Mouse (Mus musculus): ENCODE results near the gene Gm20388.

Gm20388 gene

DNA sequence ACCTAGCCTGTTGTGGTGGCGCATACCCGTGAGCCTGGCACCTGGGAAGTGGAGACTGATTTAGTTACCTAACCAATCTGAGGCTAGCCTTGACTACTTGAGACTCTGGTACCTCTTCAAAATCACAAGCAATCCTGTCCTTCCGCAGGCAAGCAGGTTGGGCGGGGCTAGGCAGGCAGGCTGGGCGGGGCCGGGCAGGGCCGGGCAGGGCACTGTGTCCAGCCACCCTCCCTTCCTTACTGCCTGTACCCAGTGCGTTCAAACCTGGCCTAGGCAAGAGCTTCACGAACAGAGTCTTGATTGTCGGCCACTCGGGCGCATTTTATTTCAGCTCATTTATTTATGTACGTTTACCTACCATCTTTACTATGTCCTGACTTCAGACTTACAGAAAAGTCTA is 2949.2 kb downstream of the Gm20388 start:
- no peak for DNase-seq (ENCODE audit: low spot score in 2 of 2)

DNA sequence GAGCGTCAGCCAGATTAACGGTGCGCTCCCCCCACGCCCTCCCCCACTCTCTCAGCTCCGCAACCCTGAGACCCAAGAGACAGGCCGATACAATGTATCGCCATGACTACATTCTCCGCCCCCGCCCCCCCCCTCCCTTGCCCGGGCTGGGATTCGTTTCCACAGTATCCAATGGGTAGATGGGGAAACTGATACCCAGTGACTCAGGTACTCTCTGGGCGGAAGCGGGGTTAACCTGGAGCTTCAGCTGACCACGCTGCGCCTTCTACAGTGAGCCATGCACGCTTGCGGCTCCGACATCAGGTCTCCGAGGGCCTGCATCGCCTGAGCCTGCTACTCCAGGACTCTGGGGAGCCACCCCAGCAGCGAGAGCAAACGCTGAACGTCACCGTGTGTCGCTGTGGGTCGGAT is 2954.1 kb downstream of the Gm20388 start:
- DNase-seq (ENCODE audit: low spot score in 2 of 2): no peak

DNA sequence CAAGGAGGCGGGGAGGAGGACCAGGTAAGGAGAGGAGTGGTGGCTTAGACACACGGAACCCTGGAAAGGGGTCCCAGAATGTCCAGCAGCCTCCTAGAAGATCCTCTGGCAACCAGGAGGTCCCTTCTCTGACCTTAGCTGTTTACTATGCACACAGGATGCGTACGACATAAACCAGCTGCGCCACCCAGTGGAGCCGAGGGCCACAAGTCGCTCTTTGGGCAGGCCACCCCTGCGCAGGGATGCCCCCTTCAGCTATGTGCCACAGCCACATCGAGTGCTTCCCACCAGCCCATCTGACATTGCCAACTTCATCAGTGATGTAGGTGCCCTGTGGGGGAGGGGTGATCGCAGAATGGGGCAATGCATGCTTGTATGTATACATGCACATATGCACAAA is 2954.8 kb downstream of the Gm20388 start:
- DNase-seq (ENCODE audit: low spot score in 2 of 2): no peak

DNA sequence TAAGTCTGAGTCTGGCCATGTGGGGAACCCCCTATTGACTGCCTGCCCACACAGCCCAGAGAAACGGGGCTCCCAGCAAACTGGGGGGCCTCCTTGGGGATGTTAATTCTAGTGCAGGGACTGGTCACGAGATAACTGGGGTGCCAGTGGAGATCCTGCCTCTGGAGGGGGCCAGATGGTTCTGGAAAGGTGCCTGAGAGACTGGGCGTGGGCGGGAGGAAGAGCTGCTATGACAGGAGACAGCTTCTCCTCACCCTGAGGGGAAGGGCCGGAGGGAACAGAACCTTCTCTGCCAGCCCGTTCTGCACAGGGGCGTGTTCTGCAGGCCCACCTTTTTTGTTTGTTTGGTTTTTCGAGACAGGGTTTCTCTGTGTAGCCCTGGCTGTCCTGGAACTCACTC is 2955.6 kb downstream of the Gm20388 start:
- DNase-seq (ENCODE audit: low spot score in 2 of 2): no peak

DNA sequence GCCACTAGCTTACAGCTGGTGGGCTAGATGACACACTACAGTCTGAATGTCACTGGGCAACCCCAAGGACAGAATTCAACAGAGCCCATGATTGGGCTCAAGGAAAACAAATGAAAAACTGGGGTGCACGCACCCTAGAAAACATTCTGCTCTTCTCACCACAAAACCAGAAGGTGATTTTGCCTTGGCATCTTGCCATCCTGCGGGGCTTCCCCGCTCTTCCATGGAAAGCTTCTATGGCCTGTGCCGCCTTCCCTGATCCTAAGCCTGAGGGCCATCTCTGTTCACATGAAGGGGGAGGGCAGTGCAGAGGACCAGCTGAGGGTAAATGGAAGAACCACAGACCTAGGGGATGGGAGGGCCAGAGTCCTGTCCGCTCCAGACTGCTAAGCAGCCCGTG is 2957.3 kb downstream of the Gm20388 start:
- no peak for DNase-seq (ENCODE audit: low spot score in 2 of 2)

DNA sequence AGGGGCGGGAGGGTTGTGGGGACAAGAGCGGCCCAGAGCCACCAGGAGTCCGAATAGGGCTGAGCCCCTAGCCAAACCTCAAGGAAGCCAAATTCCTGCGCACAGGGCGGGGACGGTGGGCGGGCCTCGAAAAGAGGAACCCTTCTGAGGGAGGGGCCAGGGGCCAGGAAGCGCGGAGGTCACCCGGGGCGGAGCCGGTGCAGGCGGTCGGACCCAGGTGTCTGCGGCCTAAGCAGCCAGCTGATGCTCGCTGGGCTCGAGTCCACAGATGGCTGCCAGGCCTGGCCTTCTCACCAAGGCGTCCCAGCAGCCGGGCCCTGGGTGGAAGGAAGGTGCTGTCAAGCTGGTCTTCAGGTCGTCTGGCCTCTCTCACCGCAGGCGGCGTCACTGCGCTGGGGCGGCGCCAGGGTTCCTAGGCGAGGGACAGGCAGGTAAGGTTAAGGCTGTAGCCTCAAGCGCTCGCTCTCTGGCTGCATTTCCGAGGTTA is 2959.8 kb downstream of the Gm20388 start:
- DNase-seq (ENCODE audit: low spot score in 2 of 2): no peak

DNA sequence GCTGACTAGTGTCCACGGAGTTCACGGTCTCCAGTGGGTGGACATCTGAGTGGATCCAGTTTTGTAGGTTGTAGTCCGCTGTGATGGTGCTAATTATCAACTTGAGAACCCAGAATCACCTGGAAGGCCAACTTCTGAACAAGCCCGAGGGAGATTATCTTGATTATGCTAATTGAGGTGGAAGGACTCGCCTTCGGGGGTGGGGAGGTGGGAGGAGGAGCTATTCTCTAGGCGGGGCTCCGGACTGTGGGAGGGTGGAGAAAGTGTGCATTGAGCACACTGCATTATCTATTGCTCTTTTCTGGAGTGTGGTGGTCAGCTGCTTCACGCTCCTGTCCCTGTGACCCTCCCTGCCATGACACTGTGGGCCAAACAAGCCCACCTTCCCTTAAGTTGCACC is 2961.0 kb downstream of the Gm20388 start:
- no peak for DNase-seq (ENCODE audit: low spot score in 2 of 2)

DNA sequence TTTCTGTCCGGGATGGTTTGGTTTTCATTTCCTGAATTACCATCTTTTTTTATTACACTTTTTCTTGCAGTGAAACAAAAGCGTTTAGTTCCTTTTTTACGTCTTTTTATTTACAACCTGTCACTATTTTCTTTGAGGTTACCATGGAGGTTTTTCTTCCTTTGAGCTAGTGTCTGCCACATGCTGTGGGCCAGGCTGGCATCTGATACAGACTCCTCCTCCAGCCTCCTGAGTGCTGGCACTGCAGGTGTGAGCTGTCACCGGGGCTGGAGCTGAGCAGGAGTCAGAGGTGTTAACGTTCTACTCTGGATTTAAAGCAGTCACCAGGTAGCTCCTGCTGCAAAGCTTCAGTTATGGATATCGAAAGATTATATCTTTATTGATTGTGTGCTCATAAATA is 2962.5 kb downstream of the Gm20388 start:
- DNase-seq (ENCODE audit: low spot score in 2 of 2): no peak

DNA sequence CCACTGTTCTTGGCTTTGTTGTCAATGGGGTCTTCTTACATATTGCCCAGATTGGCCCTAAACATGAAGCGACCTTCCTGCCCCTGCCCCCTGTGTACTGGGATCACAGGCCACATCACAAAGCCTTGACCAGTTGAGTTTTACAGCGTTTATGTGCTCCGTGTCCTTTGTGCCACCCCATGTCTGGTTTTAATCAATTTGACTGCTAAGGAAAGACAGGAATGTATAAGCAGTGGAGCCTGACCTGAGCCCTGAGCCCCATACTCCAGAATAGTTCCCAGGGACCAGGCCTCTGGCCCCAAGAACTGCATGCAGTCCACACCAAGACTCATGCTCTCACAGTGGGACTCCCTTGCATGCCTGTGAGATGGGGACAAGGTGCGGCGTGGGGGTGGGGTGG is 2964.5 kb downstream of the Gm20388 start:
- DNase-seq (ENCODE audit: low spot score in 2 of 2): no peak

DNA sequence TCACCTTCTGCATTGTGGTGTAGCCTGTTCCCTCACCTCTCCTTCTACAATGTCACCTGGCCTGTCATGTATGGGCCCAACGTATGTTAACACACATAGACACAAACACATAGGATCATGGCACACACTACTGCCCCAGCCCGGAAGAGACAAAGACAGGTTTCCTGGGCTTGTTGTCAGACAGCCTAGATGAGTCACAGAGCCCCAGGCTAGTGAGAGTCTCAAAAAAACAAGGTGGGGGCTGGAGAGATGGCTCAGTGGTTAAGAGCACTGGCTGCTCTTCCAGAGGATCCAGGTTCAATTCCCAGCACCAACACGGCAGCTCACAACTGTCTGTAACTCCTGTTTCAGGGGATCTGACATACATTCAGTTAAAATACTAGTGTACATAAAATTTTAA is 2967.6 kb downstream of the Gm20388 start:
- DNase-seq (ENCODE audit: low spot score in 2 of 2): no peak

DNA sequence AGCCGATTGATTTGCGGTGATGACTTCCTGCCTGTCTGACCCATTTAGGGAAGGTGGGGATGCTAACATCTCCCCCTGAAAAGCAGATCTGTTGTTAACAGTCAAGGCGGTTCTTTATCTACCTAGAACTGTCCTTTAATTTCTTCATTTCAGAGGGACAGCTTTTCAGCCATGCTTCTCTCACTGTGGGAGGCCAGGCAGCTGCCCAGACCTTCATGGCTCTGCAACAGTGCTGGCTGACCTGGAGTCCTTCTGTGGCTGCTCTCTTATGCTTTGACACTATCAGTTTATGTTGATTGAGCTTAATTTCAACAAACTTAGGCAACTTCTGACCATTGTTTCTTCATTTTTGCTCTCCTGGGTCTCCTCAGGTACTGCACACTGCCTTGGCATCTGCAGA is 2969.7 kb downstream of the Gm20388 start:
- no peak for DNase-seq (ENCODE audit: low spot score in 2 of 2)

DNA sequence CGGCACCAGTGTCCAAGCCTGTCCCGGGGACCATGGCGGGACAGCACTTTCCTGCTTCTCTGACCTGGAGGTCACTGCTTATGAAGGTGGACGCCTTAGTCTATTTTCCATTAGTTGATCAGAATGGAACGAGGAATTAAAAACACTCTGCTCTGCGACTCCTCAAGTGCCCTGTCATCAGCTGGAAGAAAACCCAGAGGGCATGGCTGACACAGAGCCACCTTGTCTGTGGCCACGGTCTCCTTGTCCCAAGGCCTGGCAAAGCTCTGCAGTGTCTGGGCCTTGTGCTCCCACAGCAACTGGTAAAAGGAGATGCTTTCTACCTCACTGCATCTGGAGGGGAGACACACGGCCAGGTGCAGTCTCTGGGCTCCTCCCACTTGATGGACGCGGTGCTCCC is 2973.0 kb downstream of the Gm20388 start:
- no peak for DNase-seq (ENCODE audit: low spot score in 2 of 2)

DNA sequence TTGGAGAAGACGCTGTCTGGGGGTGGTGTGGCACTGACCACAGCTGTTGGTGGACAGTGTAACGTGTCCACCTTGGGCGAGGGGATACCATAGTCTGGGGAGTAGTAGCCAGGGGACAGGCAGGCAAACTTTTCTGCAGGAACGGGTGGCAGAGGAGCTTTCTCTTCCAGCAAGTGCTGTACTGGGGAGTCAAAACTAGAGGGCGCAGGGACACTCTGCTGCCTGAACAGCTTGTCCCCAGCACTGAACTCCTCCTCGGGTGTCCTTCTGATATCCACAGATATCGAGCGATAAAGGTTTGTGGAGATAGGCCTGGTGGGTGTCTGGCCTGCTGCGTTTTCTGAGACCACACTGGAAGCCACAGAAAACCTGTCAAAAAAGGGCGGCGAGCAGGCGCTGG is 2980.8 kb downstream of the Gm20388 start:
- DNase-seq (ENCODE audit: low spot score in 2 of 2): no peak

DNA sequence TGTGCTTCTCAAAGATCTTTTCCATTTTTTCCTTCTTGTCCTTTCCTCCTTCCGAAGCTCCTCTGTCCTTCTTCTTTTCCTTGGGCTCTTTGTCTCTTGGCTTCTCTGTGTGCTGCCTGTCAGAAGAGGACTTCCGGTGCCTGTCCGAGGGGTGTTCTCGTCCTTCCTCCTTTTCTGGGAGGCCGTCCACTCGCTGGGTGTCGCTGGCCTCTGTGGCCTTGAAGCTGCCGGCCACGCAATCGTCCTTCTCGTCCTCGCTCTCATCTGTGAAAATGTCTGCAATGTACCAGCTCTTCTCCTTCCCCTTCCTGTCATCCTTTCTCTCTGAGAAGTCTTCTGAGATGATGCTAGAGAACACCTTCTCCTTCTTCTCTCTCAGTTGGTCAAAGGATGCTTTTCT is 2982.8 kb downstream of the Gm20388 start:
- no peak for DNase-seq (ENCODE audit: low spot score in 2 of 2)

DNA sequence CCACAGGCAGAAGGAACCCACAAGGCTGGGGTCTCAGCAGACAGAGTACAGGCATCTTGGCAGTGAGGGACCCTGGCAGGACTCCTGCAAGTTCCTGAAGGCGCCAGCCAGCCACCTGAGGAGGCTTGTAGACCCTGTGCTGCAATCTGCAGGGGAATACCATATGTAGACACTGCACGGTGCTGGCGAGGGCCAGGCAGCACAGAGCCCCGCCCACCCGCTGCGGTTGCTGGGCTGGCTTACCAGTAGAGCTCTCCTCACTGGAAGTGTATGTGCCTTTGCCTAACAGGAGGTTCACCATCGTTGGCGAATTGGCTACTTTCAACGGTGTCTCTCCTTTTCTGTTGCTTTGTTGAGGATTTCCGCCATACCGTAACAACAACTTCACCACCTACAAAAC is 2985.7 kb downstream of the Gm20388 start:
- DNase-seq (ENCODE audit: low spot score in 2 of 2): no peak

DNA sequence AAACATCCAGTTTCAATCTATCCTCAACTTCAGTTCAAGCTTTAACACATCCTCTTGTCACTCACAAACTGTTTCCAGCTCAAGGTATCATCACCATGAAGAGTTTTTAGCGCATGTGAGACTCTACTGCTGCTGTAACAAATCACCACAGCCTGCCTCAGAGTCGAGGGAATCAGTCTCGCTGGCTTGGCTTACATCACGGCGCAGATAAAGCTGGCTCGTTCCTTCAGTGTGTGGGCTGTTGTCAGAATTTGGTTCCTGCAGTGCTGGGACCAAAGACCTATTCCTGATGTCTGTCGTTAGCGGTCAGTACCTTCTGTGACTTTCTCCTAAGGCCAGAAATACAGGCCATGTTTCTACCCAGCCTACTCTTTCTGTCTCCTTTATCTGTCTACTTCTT is 2986.6 kb downstream of the Gm20388 start:
- no peak for DNase-seq (ENCODE audit: low spot score in 2 of 2)

DNA sequence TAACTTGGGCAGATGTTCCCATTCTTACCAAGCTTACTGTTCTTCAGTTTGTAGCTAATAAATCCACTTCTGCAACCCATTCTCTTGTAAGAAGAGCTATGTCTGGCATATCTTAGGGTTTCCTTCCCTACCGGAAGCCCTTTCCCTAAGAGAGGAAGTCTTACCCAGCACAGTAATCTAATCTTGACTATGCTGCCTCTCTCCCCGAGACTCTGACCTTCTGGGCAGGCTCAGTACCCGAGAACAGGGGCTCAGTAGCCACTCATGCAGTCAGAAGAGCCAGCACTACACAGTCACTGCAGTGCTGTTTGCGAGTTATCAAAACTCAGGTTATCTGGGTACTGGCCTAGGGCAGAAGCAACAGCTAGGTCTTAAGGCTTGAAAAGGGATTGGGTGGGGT is 2987.4 kb downstream of the Gm20388 start:
- no peak for DNase-seq (ENCODE audit: low spot score in 2 of 2)

DNA sequence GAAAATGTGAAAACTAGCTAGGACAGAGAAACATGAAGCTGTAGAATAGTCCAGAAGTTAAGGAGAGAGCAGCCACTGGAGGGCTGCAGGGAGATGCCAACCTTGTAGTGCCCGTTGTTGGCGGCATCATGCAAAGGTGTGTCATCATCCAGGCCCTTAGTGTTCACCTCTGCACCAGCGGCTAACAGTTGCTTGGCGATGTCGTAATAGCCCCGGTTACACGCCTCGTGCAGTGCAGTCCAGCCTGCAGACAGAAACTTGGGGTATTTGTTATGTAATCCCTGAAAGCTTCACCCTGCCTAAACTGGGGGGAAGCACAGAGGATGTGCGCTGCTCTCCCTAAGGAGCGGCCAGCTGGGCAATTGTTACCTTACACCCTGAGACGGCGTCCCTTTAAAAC is 2987.8 kb downstream of the Gm20388 start:
- no peak for DNase-seq (ENCODE audit: low spot score in 2 of 2)

DNA sequence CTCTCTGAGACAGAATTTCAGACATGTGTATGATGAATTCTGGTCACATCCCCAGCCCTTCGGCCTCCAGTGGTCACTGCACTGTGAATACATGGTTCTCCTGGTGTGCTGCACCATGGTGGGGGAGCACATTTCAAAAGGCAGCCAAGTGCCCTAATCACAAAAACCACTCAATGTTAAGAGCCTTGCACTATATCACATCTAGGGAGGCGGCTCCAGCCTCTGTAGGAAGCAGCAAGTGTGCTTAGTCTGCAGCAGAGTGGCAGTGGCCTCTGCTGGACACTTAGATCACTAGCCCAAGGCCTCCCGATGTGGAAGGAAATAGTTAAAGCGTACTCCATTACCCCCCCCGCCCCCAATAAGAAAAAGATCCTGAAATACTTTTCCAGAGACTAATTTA is 2988.4 kb downstream of the Gm20388 start:
- DNase-seq (ENCODE audit: low spot score in 2 of 2): no peak

DNA sequence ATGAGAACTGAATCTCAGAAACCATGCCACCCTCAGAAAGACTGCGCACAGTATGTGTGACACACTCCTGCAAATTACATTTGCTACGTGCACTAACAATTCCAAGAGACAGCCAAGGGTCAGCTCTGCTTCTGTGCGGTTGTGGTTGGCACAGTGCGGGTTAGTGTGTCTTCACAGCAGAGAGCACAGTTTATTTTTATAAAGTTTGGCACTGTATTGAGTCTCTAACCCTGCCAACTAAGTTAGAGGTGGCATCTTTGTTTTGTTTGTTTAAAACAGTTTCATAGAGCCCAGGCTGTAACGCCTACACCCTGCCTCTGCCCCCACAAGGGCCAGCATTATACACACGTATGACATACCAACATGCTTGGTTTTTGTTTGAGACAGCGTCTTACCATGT is 2990.8 kb downstream of the Gm20388 start:
- no peak for DNase-seq (ENCODE audit: low spot score in 2 of 2)

DNA sequence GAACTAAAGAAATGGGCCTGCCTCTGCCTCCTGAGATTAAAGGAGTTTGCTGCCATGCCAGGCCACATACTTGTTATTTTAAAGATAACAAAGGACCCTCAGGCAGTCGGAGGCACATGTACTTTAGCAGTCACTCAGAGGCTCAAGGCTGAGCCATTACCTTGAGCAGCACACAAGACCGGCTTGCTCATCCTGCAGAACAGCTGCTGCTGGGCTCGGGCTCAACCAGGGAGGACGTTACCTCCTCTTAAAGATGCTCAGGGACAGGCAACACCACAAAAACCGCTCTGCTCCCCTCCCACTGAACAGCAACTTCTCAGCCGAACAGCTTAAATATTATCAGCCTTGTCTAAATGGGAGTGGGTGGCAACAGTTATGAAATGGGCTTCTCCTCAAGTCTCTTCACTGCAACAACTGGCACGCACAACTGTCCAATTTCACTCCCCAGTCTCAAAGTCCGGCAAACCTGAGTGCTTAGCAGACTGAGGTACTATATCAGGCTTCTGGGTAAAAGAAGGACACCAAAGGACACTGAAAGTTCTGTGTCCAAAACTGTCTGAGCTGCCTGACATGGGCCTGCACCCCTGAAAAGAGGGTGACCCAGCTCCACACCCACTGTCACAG is 2991.4 kb downstream of the Gm20388 start:
- no peak for DNase-seq (ENCODE audit: low spot score in 2 of 2)

DNA sequence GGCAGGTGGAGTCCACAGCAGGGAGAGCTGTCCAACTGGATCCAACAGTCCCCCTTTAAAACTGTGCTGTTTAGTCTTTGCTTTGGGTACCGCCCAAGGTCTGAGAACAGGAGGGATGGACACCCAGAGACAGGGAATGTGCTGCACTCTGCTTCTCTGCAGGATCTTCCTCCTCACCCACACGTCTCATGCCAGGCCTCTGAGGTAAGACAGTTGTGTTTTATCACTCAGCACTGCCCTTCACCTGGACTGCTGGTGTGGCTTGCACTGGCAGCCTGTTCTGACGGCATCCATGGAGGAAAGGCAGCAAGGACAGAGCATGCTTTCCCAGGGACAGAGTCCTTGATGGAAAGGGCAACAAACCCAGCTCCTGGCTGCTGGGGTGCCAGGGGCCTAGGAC is 2991.9 kb downstream of the Gm20388 start:
- DNase-seq (ENCODE audit: low spot score in 2 of 2): no peak

DNA sequence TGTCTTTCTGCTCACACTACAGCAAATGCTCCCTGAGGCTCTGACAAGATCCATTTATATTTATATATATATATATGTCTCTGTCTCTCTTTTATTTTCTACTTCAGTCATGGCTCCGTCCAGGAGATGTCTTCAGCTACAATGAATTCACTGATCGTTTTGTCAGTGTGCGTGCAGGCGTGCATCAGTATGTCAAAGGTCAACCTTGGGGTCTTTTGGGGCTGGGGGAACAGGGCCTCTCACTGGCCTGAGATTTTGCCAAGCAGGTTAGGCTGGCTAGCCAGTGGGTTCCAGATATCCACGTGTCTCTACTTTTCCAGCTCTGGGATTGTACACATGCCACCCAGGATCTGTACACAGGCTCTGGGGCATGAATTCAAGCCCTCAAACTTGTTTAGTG is 2992.4 kb downstream of the Gm20388 start:
- no peak for DNase-seq (ENCODE audit: low spot score in 2 of 2)

DNA sequence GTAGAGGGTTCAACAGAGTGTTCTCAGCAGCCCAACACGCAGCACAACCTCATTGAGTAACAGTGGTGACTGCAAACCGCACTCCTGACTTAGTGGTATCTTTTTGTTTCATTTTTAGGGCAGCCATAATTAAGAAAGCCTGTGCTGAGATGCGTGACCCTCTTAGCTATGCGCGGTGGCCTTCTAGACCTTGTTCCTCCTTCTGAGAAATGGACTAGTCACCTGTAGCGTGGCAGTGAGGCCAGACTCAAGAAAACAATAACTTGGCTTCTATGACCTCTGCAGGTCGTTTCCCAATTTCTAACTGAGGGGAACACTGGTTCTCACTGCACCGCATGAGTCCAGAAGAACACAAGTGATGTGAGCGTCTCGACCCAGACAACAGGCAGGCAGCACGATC is 2993.9 kb downstream of the Gm20388 start:
- DNase-seq (ENCODE audit: low spot score in 2 of 2): no peak

Data from right cerebral cortex, postnatal 36 days (tissue).